Mouse (Mus musculus) liver, postnatal 0 days (tissue): Measurements from ENCODE around the gene Mlkl.

Source experiments
- CTCF ChIP-seq: sonication (generic); IDR thresholded peaks from 2 replicates; pipeline ENCODE4 v1.5.1; 2016; ENCODE audit warnings: antibody characterized with exemption, low read depth
- EP300 ChIP-seq: IDR thresholded peaks from 2 replicates; pipeline ENCODE4 v1.6.1; 2016; ENCODE audit warnings: antibody characterized with exemption, low read depth, mild to moderate bottlenecking

DNA sequence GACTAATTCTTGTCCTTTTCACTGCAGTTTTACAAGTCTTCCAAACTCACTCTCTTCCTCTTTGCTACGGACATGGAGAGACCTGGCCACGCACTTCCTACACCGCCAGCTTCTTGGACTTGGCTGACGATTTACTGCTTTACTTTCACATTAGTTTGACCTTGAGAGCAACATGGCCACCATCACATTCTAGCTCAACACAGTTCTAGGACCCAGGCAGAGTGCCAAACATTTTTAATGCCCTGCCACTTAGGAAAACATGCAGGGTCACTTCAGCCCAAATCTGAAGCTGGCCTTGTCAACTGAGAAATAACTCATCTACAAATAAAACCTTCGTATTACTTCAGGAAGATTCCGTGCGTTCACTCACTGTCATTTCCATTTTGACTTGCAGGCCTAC, 46.2 kb downstream of the Mlkl start:
- TF ChIP-seq CTCF: no peak
- TF ChIP-seq EP300: no peak
